In the genomic region with DNA sequence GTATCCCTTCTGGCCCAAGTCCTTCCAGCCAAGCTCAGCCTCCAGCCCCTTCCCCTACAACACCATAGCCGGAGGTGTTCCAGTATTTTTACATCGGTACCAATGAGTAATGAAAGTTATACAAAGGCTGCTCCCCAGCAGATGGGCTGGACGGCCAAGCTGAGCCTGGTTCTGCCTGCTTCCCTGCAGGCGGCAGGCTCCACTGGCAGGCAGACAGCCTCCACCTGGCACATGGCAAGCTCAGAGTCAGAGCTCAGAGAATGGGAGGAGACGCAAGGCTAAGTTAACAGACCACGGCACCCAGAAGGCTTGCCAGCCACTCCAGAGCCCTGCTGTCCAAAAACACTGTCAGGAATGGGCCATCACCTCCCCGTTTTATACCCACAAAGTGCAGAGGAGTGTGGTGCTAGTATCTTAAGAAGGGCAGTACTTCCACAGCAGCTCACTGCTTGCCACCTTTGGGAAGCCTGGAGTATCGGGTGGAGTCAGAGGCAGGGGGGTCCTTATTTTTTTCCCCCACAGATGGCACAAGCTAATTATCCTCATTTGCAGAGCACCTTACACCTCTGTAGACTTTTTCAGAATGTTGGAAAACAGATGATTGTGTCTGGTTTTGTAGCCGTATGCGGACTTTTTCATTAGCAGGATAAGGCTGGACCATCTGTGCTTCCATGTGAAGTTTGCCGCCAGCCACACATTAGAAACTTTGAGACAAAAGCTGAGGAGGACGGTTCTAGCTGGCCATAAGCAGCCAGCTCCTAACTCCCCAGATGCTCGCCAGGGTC, we compare ENCODE assay signal across 10 mouse cellular contexts.
DNase-seq lines count a peak whose midpoint lies in the region; ATAC-seq and TF ChIP-seq lines count a peak whose summit lies in the region.
"Had no signal": no experiment of that assay in that cellular context is flagged by ENCODE, and none has a peak within 500 bp of the region (broad histone marks: within the 10 kb centered on the region; RNA-seq: fewer than 3 reads in every experiment).

No protein-coding gene starts in this region.

- no peaks in the 10 kb centered on the region for H3K9me3 ChIP-seq in forebrain, embryonic 16.5 days (ENCODE audit: control insufficient read depth, low read length)
- no peaks in the 10 kb centered on the region for H3K9me3 ChIP-seq in neural tube, embryonic 14.5 days (ENCODE audit: control insufficient read depth, low read length)
- H3K9me3 ChIP-seq: megakaryocyte, embryonic 14.5 days had no signal

- H3K27me3 ChIP-seq in forebrain, embryonic 16.5 days (replicated peaks; ENCODE audit: control insufficient read depth, insufficient read depth, low read length), result no peaks in the 10 kb centered on the region
- H3K27me3 ChIP-seq in neural tube, embryonic 14.5 days (ENCODE audit: control insufficient read depth, insufficient read depth, low read length), result no peaks in the 10 kb centered on the region
- H3K27me3 ChIP-seq in kidney, adult 2 months (replicated peaks; ENCODE audit: control insufficient read depth, insufficient read depth, low read length), result no peaks in the 10 kb centered on the region

- 30% methylated on average over 13 of the region's 13 CpGs for WGBS in forebrain, embryonic 16.5 days
- 42% methylated on average over 13 of the region's 13 CpGs for WGBS in neural tube, embryonic 14.5 days
- 76% methylated on average over 13 of the region's 13 CpGs for WGBS in kidney, adult 2 months

- peaks cover 41% of the 10 kb centered on the region for H3K4me1 ChIP-seq in forebrain, embryonic 16.5 days (replicated peaks; ENCODE audit: control insufficient read depth, insufficient read depth, low read length)
- peaks cover 26% of the 10 kb centered on the region for H3K4me1 ChIP-seq in neural tube, embryonic 14.5 days (ENCODE audit: control insufficient read depth, insufficient read depth, low read length)
- peaks cover 8% of the 10 kb centered on the region; the same call in 1 of the 2 replicates for H3K4me1 ChIP-seq in kidney, adult 2 months (ENCODE audit: control insufficient read depth, insufficient read depth, low read length)
- H3K4me1 ChIP-seq: megakaryocyte, embryonic 14.5 days had no signal

- DNase-seq in left cerebral cortex, adult 2 months (ENCODE audit: extremely low spot score in 1 of 2, low spot score in 2 of 2), result peak in 1 of 2 experiments; percentile 45
- DNase-seq in left cerebral cortex, adult 11 months (ENCODE audit: low spot score), result no peak
- DNase-seq in cerebellum, adult 18-20 months, result peak; percentile 89 to 95
- no peak for DNase-seq in kidney, adult 2 months
- DNase-seq in embryo, embryonic 11 days, result no peak
- DNase-seq in spleen, postnatal 36 days (ENCODE audit: low spot score in 2 of 2), result no peak

- no peak overlapping the region for H3K4me2 ChIP-seq in forebrain, embryonic 16.5 days (ENCODE audit: low read length)
- no peak overlapping the region for H3K4me2 ChIP-seq in neural tube, embryonic 14.5 days (ENCODE audit: low read depth, low read length)
- H3K4me2 ChIP-seq: liver, embryonic 11.5 days had no signal

- no peak overlapping the region for H3K9ac ChIP-seq in forebrain, embryonic 16.5 days (replicated peaks; ENCODE audit: low read depth, low read length)
- H3K9ac ChIP-seq in neural tube, embryonic 14.5 days (replicated peaks; ENCODE audit: low read depth, low read length), result no peak overlapping the region

- no peak overlapping the region for H3K4me3 ChIP-seq in left cerebral cortex, adult 2 months
- H3K4me3 ChIP-seq in forebrain, embryonic 16.5 days (replicated peaks; ENCODE audit: low read length), result no peak overlapping the region
- H3K4me3 ChIP-seq in neural tube, embryonic 14.5 days (ENCODE audit: low read depth, low read length), result no peak overlapping the region
- no peak overlapping the region for H3K4me3 ChIP-seq in kidney, adult 2 months (ENCODE audit: insufficient read depth, low read depth, low read length)
- H3K4me3 ChIP-seq: megakaryocyte, embryonic 14.5 days had no signal

- no peak overlapping the region for H3K27ac ChIP-seq in left cerebral cortex, adult 2 months
- peak overlapping the region; percentile 59 for H3K27ac ChIP-seq in forebrain, embryonic 16.5 days (ENCODE audit: low read length)
- peak overlapping the region; percentile 28 for H3K27ac ChIP-seq in neural tube, embryonic 14.5 days (ENCODE audit: low read depth, low read length)
- H3K27ac ChIP-seq in kidney, adult 2 months (ENCODE audit: insufficient read depth, low read depth, low read length), result no peak overlapping the region

- peak; percentile 23 for TF ChIP-seq CTCF in left cerebral cortex, adult 2 months (IDR thresholded peaks at IDR 0.05)
- TF ChIP-seq CTCF in kidney, adult 2 months (conservative IDR thresholded peaks at IDR 0.05; ENCODE audit: insufficient read depth, insufficient read length, low read depth, low read length), result no peak

- no peak for TF ChIP-seq POLR2A in kidney, adult 2 months (IDR thresholded peaks at IDR 0.05; ENCODE audit: low read depth, low read length)

- intact Hi-C loops in left cerebral cortex, adult 2 months (cut with DNase I), result no loop called here

- H3K36me3 ChIP-seq in forebrain, embryonic 16.5 days (ENCODE audit: control insufficient read depth, insufficient read depth), result no peaks in the 10 kb centered on the region
- H3K36me3 ChIP-seq in neural tube, embryonic 14.5 days (ENCODE audit: control insufficient read depth, insufficient read depth, low read length), result no peaks in the 10 kb centered on the region
- H3K36me3 ChIP-seq in kidney, adult 2 months (ENCODE audit: control insufficient read depth, insufficient read depth, low read length), result no peaks in the 10 kb centered on the region

- peak; percentile 82 for ATAC-seq in forebrain, embryonic 16.5 days
- ATAC-seq in neural tube, embryonic 14.5 days (ENCODE audit: low read depth), result no peak

Comparison
In these comparisons a context has a peak if more than half of its experiments do, and no peak if none do; other contexts are left out.
1. DNase-seq: peak in cerebellum, adult 18-20 months (2 of 2); none in left cerebral cortex, adult 11 months (single experiment), kidney, adult 2 months (single experiment), embryo, embryonic 11 days (single experiment) and spleen, postnatal 36 days (0 of 2).
2. H3K27ac ChIP-seq: peak in forebrain, embryonic 16.5 days (single experiment) and neural tube, embryonic 14.5 days (single experiment); none in left cerebral cortex, adult 2 months (single experiment) and kidney, adult 2 months (single experiment).